Mouse (Mus musculus): ENCODE results near the gene Gper1. TPM values are rescaled to one million over a fixed set of nuclear protein-coding genes. Genes with fewer than 3 reads are reported as not detected.

Gper1 gene
- polyA plus RNA-seq, 1 experiment: not detected

DNA sequence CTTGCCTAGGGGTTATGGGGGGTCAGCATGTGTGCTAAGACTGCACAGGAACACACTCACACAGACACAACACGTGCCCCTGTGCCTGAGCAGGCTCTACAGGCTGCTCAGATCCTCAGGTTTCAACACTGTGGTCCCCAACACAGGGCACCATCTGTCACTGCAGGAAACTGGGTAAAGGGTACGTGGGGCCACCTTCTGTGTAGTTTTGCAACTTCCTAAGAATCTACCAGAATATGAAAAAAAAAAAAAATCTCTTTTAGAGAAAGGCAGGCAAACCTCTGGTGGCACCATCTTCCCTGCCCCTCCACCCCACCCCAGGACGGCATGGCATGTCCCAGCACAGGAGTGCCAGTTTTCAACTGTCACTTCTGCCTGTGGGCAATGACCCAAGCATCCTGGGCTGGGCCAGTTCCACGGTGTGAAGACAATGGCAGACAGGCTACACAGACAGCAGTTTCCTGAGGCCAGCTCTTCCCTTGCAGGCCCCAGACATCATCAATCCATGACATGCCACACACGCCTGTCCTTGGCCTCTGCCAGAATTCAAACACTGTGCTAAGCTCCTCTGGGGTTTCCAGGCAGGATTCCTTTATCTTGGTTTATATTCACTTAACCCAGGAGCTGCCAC lies 26.3 kb downstream of the Gper1 start:
- Histone ChIP-seq H3K4me1 (ENCODE audit: control insufficient read depth, insufficient read depth, low read length) (peaks cover 9% of the 10 kb centered on the region), H3K27ac (ENCODE audit: control insufficient read depth, insufficient read depth, low read depth, low read length, poor library complexity) (peak overlapping the region; percentile 85), H3K4me3 (replicated peaks; ENCODE audit: control insufficient read depth, low read depth, low read length) (no peak overlapping the region)
- WGBS: 8% methylated on average over 5 of the region's 5 CpGs
- TF ChIP-seq CTCF (IDR thresholded peaks at IDR 0.05; ENCODE audit: control insufficient read depth, insufficient read depth, low read length): no peak
- no peak for TF ChIP-seq POLR2A (IDR thresholded peaks at IDR 0.05; ENCODE audit: borderline replicate concordance, control insufficient read depth, low read depth, low read length)

DNA sequence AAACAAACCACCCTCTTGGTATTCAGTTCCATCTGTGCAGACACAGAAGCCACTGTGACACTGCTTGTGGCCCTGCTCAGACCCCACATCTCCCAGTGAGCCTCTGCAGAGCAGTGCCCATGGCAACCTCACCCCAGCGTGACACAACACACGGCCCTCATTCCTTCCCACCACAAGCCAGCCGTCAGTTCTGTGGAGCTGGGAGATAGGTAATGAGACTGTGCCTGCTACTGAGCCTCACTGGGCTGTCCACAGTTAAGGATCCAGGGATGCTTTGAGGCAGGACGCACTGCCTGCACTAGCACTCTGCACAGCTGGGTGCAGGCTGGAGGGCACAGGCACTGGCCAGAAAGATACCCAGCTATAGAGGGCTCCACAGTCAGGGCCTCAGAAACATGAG lies 27.0 kb downstream of the Gper1 start:
- H3K4me1 ChIP-seq (ENCODE audit: control insufficient read depth, insufficient read depth, low read length): peaks cover 9% of the 10 kb centered on the region
- TF ChIP-seq CTCF (IDR thresholded peaks at IDR 0.05; ENCODE audit: control insufficient read depth, insufficient read depth, low read length) (no peak), POLR2A (IDR thresholded peaks at IDR 0.05; ENCODE audit: borderline replicate concordance, control insufficient read depth, low read depth, low read length) (no peak)

DNA sequence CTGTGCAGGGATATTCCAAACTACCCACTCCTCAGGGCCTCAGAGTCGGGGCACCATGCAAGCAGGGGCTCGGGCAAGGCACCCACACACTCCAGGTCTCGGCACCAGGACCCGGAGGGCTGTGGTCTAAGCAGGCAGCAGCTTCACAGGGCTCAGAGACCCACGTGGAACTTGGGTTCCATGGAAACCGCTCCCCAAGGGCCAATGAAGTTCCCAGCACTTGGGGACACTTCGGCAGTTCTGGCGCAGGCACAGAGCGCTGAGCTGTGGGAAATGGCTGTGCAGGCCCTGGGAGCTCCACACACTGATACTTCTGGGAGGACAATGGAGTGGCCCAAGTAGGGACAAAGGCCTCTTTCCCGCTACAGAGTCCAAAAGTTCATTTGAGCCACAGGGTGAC lies 30.1 kb downstream of the Gper1 start:
- whole genome bisulfite sequencing: 67% methylated on average over 10 of the region's 10 CpGs
- Histone ChIP-seq H3K27ac (ENCODE audit: control insufficient read depth, insufficient read depth, low read depth, low read length, poor library complexity) (no peak overlapping the region), H3K4me1 (ENCODE audit: control insufficient read depth, insufficient read depth, low read length) (peaks cover 9% of the 10 kb centered on the region), H3K4me3 (replicated peaks; ENCODE audit: control insufficient read depth, low read depth, low read length) (no peak overlapping the region)
- TF ChIP-seq POLR2A (IDR thresholded peaks at IDR 0.05; ENCODE audit: borderline replicate concordance, control insufficient read depth, low read depth, low read length) (no peak), CTCF (IDR thresholded peaks at IDR 0.05; ENCODE audit: control insufficient read depth, insufficient read depth, low read length) (no peak)

More for the DNA sequence above, 27.0 kb downstream of the Gper1 start:
- H3K27ac ChIP-seq (ENCODE audit: control insufficient read depth, insufficient read depth, low read depth, low read length, poor library complexity): peak overlapping the region; percentile 85
- H3K4me3 ChIP-seq (replicated peaks; ENCODE audit: control insufficient read depth, low read depth, low read length): no peak overlapping the region
- 26% methylated on average over 4 of the region's 4 CpGs for WGBS

DNA sequence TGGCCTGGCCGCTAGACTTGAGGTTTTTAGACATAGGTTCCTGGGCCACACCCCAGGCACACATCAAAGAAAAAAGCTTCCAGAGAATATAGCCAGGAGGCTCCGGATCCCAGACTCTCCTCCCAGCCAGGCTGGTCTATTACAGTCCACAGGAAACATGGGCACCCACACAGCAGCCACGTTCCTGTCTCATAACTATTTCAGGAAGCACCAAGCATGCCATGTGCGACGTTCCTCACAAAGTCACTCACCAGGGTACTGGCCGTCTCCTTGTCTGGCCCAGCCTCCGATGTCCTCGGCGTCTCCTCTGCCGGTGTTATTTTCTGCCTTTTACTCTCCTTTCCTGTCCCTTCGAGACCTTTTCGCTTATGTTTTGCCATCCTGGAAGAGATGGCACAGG lies 32.2 kb downstream of the Gper1 start:
- H3K4me3 ChIP-seq (replicated peaks; ENCODE audit: control insufficient read depth, low read depth, low read length): no peak overlapping the region
- WGBS: 69% methylated on average over 12 of the region's 12 CpGs
- no peaks in the 10 kb centered on the region for H3K4me1 ChIP-seq (ENCODE audit: control insufficient read depth, insufficient read depth, low read length)
- TF ChIP-seq CTCF (IDR thresholded peaks at IDR 0.05; ENCODE audit: control insufficient read depth, insufficient read depth, low read length): no peak
- TF ChIP-seq POLR2A (IDR thresholded peaks at IDR 0.05; ENCODE audit: borderline replicate concordance, control insufficient read depth, low read depth, low read length): no peak
- H3K27ac ChIP-seq (ENCODE audit: control insufficient read depth, insufficient read depth, low read depth, low read length, poor library complexity): no peak overlapping the region

DNA sequence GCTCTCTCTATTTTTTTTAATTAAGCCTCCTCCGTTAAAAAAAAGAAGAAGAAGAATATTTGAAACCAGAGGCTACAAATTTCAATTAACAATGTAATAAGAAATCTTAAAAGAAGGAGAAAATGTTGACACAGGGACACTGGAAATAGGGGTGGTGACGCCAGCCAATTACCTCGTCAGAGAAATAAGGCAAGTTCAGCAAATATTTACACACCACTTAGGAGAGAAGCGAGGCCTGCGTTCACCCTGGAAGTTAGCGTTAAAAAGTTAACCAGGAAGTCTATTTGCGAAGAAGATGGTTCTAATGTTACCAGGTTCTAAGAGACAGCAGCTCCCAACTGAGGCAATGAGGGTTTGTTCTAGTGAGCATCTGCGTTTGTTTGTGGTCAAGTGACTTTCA lies 34.3 kb downstream of the Gper1 start:
- Histone ChIP-seq H3K27ac (ENCODE audit: control insufficient read depth, insufficient read depth, low read depth, low read length, poor library complexity) (no peak overlapping the region), H3K4me1 (ENCODE audit: control insufficient read depth, insufficient read depth, low read length) (no peaks in the 10 kb centered on the region), H3K4me3 (replicated peaks; ENCODE audit: control insufficient read depth, low read depth, low read length) (no peak overlapping the region)
- TF ChIP-seq CTCF (IDR thresholded peaks at IDR 0.05; ENCODE audit: control insufficient read depth, insufficient read depth, low read length): no peak
- no peak for TF ChIP-seq POLR2A (IDR thresholded peaks at IDR 0.05; ENCODE audit: borderline replicate concordance, control insufficient read depth, low read depth, low read length)
- WGBS: 73% methylated on average over 8 of the region's 8 CpGs

DNA sequence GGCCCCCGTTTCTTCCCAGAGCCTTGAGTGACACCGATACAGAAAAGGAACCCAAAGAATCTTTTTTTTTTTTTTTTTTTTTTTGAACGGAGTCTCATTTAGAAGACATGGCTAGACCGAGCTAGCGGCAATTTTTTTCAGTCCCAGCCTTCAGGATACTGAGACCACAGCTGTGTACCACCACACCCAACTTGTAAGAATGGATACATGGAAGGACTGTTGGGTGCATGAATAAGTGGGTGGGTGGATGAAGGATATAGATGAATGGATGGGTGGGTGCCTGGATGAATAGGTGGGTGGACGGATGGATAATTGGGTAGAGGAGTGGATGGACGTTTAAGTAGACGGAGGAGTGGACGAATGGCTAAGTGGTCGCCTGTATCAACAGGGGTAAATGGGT lies 37.0 kb downstream of the Gper1 start:
- TF ChIP-seq CTCF (IDR thresholded peaks at IDR 0.05; ENCODE audit: control insufficient read depth, insufficient read depth, low read length): no peak
- no peak for TF ChIP-seq POLR2A (IDR thresholded peaks at IDR 0.05; ENCODE audit: borderline replicate concordance, control insufficient read depth, low read depth, low read length)
- under 1% methylated on average over 10 of the region's 10 CpGs for WGBS
- H3K4me1 ChIP-seq (ENCODE audit: control insufficient read depth, insufficient read depth, low read length): no peaks in the 10 kb centered on the region
- H3K27ac ChIP-seq (ENCODE audit: control insufficient read depth, insufficient read depth, low read depth, low read length, poor library complexity): no peak overlapping the region
- H3K4me3 ChIP-seq (replicated peaks; ENCODE audit: control insufficient read depth, low read depth, low read length): peak overlapping the region; percentile 80

DNA sequence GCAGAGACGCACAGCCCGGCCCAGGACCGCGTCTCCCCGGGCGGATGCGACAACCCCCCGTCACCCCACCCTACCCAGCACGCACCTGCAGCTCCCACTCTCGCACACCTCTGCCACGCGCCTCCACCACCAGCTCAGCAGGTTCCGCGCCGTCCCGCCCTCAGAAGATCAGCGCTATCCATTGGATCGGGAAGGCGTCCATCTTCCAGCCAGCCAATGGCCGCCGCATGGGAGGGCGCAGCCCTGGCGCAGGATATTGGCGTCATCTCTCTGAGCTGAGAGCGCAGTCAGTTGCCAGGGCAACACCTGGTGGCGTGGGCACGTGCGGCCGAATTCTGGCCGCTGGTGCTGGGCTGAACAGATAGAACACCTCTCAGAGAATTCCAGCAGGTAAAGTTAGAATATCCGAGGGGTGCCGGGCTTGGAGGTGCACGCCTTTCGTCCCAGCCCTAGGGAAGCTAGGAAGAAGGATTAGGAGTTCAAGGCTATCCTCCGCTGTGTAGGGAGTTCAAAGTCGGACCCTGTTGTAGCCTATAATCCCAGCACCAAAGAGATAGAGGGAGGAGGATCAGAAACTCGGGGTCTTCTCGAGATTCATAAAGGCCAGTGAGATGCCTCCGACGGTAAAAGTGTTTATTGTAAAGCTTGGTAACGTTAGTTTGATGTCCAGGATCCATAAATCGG lies 37.6 kb downstream of the Gper1 start, which contains the start of gene 3110082I17Rik:
Gene 3110082I17Rik, minus strand, starts transcription at position 144 of the 684 bp plus-strand sequence.
- Histone ChIP-seq H3K4me3 (replicated peaks; ENCODE audit: control insufficient read depth, low read depth, low read length) (peak within 1 kb of the TSS; percentile 80), H3K4me1 (ENCODE audit: control insufficient read depth, insufficient read depth, low read length) (no peaks in the 10 kb centered on the region), H3K27ac (ENCODE audit: control insufficient read depth, insufficient read depth, low read depth, low read length, poor library complexity) (peak within 1 kb of the TSS; percentile 22; the same call in 1 of the 2 replicates)
- TF ChIP-seq POLR2A (IDR thresholded peaks at IDR 0.05; ENCODE audit: borderline replicate concordance, control insufficient read depth, low read depth, low read length): no peak
- TF ChIP-seq CTCF (IDR thresholded peaks at IDR 0.05; ENCODE audit: control insufficient read depth, insufficient read depth, low read length): no peak
- WGBS: 8% methylated on average over 42 of the region's 42 CpGs

DNA sequence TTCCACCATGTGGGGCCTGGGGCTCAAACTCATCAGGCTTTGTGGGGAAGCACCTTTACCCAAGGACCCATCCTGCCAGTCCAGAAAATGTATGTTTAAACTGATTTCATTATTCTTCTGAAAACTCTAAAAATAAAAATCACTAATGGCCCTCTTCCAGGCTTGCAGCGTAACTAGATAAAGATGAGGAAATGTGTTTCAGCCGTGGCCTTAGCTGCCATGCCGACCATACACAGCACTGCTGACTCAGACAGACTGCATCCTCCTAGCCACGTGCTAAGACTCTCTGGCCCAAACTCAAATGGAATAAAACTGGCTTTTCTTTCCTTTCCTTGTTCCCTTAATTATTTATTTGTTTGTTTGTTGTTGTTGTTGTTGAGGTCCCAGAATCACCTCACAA lies 41.9 kb downstream of the Gper1 start:
- WGBS: 25% methylated on average over 4 of the region's 4 CpGs
- TF ChIP-seq CTCF (IDR thresholded peaks at IDR 0.05; ENCODE audit: control insufficient read depth, insufficient read depth, low read length) (no peak), POLR2A (IDR thresholded peaks at IDR 0.05; ENCODE audit: borderline replicate concordance, control insufficient read depth, low read depth, low read length) (no peak)
- Histone ChIP-seq H3K27ac (ENCODE audit: control insufficient read depth, insufficient read depth, low read depth, low read length, poor library complexity) (no peak overlapping the region), H3K4me3 (replicated peaks; ENCODE audit: control insufficient read depth, low read depth, low read length) (no peak overlapping the region), H3K4me1 (ENCODE audit: control insufficient read depth, insufficient read depth, low read length) (no peaks in the 10 kb centered on the region)
